ENCODE assay signal across 12 mouse cellular contexts in genomic region chr13:41386581-41386980, GRCm38 (mm10).
DNase-seq lines count a peak whose midpoint lies in the region; ATAC-seq lines count a peak whose summit lies in the region.
"Had no signal": no experiment of that assay in that cellular context is flagged by ENCODE, and none has a peak within 500 bp of the region (broad histone marks: within the 10 kb centered on the region; RNA-seq: fewer than 3 reads in every experiment).

No protein-coding gene starts in this region.

- peak; percentile 34 for DNase-seq in adrenal gland, adult 8-10 months
- no peak for DNase-seq in adrenal gland, adult 18-20 months (ENCODE audit: low spot score in 2 of 2)
- peak; percentile 17 for DNase-seq in midbrain, embryonic 14.5 days
- DNase-seq in midbrain, embryonic 10.5 days (ENCODE audit: low spot score), result no peak
- DNase-seq in gastrocnemius, postnatal 14 days, result peak; percentile 46
- peak; percentile 46 to 54 for DNase-seq in lung, postnatal 4 days
- no peak for DNase-seq in layer of hippocampus, postnatal 14 days (ENCODE audit: low spot score in 2 of 2)
- DNase-seq: right cerebral cortex, adult 18-20 months had no signal

- H3K4me3 ChIP-seq in midbrain, embryonic 14.5 days (replicated peaks; ENCODE audit: low read depth, low read length), result no peak overlapping the region
- no peak overlapping the region for H3K4me3 ChIP-seq in midbrain, embryonic 10.5 days
- no peak overlapping the region for H3K4me3 ChIP-seq in forebrain, embryonic 15.5 days
- H3K4me3 ChIP-seq: embryonic facial prominence, embryonic 13.5 days had no signal

- no peak overlapping the region for H3K9ac ChIP-seq in midbrain, embryonic 14.5 days (replicated peaks; ENCODE audit: low read length)
- H3K9ac ChIP-seq in forebrain, embryonic 15.5 days (replicated peaks), result no peak overlapping the region
- H3K9ac ChIP-seq: embryonic facial prominence, embryonic 13.5 days; liver, embryonic 14.5 days had no signal

- no peaks in the 10 kb centered on the region for H3K4me1 ChIP-seq in midbrain, embryonic 14.5 days (ENCODE audit: control insufficient read depth, insufficient read depth, low read length)
- H3K4me1 ChIP-seq in midbrain, embryonic 10.5 days, result peaks cover 4% of the 10 kb centered on the region; the same call in 1 of the 2 replicates
- no peaks in the 10 kb centered on the region for H3K4me1 ChIP-seq in forebrain, embryonic 15.5 days

- no peak overlapping the region for H3K4me2 ChIP-seq in midbrain, embryonic 14.5 days (ENCODE audit: low read length)
- no peak overlapping the region for H3K4me2 ChIP-seq in forebrain, embryonic 15.5 days (replicated peaks)
- H3K4me2 ChIP-seq: embryonic facial prominence, embryonic 13.5 days had no signal

- H3K36me3 ChIP-seq in midbrain, embryonic 14.5 days (ENCODE audit: control insufficient read depth, insufficient read depth, low read length), result no peaks in the 10 kb centered on the region
- H3K36me3 ChIP-seq in midbrain, embryonic 10.5 days, result no peaks in the 10 kb centered on the region
- no peaks in the 10 kb centered on the region for H3K36me3 ChIP-seq in forebrain, embryonic 15.5 days
- H3K36me3 ChIP-seq: embryonic facial prominence, embryonic 13.5 days had no signal

- intact Hi-C loops in gastrocnemius, postnatal 14 days (cut with DNase I; ENCODE audit: low total_unique reads), result no loop called here

- H3K9me3 ChIP-seq in midbrain, embryonic 14.5 days (ENCODE audit: control insufficient read depth, low read length), result no peaks in the 10 kb centered on the region
- H3K9me3 ChIP-seq in midbrain, embryonic 10.5 days (replicated peaks), result no peaks in the 10 kb centered on the region
- H3K9me3 ChIP-seq in forebrain, embryonic 15.5 days, result no peaks in the 10 kb centered on the region
- H3K9me3 ChIP-seq: embryonic facial prominence, embryonic 13.5 days had no signal

- H3K27ac ChIP-seq in midbrain, embryonic 14.5 days (replicated peaks; ENCODE audit: low read depth, low read length), result no peak overlapping the region
- no peak overlapping the region for H3K27ac ChIP-seq in midbrain, embryonic 10.5 days (replicated peaks)
- H3K27ac ChIP-seq in forebrain, embryonic 15.5 days (replicated peaks), result no peak overlapping the region
- H3K27ac ChIP-seq: embryonic facial prominence, embryonic 13.5 days; liver, embryonic 14.5 days had no signal

- 30% methylated on average over 4 of the region's 4 CpGs for WGBS in midbrain, embryonic 14.5 days
- 65% methylated on average over 4 of the region's 4 CpGs for WGBS in midbrain, embryonic 10.5 days
- WGBS in forebrain, embryonic 15.5 days, result 60% methylated on average over 4 of the region's 4 CpGs

- no peaks in the 10 kb centered on the region for H3K27me3 ChIP-seq in midbrain, embryonic 14.5 days (ENCODE audit: control insufficient read depth, insufficient read depth, low read length)
- H3K27me3 ChIP-seq in midbrain, embryonic 10.5 days (ENCODE audit: low read depth, poor library complexity, severe bottlenecking), result no peaks in the 10 kb centered on the region
- H3K27me3 ChIP-seq in forebrain, embryonic 15.5 days, result no peaks in the 10 kb centered on the region
- H3K27me3 ChIP-seq: embryonic facial prominence, embryonic 13.5 days; Patski had no signal

- no peak for ATAC-seq in midbrain, embryonic 14.5 days (ENCODE audit: low FRiP score, low TSS enrichment)
- ATAC-seq in forebrain, embryonic 15.5 days (replicated peaks), result no peak
- ATAC-seq: Patski had no signal

Comparison
In these comparisons a context has a peak if more than half of its experiments do, and no peak if none do; other contexts are left out.
1. DNase-seq: peak in adrenal gland, adult 8-10 months (single experiment), midbrain, embryonic 14.5 days (single experiment), gastrocnemius, postnatal 14 days (single experiment) and lung, postnatal 4 days (2 of 2); none in adrenal gland, adult 18-20 months (0 of 2), midbrain, embryonic 10.5 days (single experiment) and layer of hippocampus, postnatal 14 days (0 of 2).